Mouse (Mus musculus) liver, postnatal 0 days (tissue): Measurements from ENCODE around the gene Pappa.

Experiments used
- CTCF ChIP-seq: sonication (generic); IDR thresholded peaks from 2 replicates; pipeline ENCODE4 v1.5.1; 2016; ENCODE audit warnings: antibody characterized with exemption, low read depth
- EP300 ChIP-seq: IDR thresholded peaks from 2 replicates; pipeline ENCODE4 v1.6.1; 2016; ENCODE audit warnings: antibody characterized with exemption, low read depth, mild to moderate bottlenecking

DNA sequence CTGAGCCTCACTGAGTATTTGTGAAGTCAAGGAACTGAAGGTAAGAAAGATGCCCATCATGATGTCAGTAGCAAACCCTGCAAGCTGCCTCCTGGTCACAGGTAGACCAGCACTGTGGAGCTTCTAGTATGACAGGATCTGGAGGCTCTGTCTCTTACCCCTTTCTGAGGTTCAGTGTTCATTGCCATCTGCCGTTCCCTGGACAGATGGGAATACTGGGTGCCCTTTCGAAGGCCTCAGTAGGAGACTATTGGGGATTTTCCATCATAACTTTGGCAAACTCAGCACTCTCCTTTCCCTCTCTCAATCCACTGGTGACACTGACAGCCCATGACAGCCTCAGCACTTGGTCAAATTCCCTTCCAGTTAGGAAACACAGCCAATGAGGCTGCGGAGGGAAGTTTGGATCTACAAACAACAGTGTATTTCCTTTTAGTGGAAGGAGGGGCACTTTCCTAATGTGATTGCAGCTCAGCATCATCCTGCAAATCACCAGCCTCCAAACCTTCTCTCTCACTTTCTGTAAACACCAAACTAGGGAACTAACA is 42.4 kb downstream of the Pappa start:
- TF ChIP-seq CTCF (no peak), EP300 (no peak)
